ENCODE assay signal across 9 mouse cellular contexts in genomic region chr4:136461761-136462085, GRCm38 (mm10). TPM values are rescaled to one million over a fixed set of nuclear protein-coding genes. Genes with fewer than 3 reads are reported as not detected.
DNase-seq lines count a peak whose midpoint lies in the region; ATAC-seq and TF ChIP-seq lines count a peak whose summit lies in the region.
"Had no signal": no experiment of that assay in that cellular context is flagged by ENCODE, and none has a peak within 500 bp of the region (broad histone marks: within the 10 kb centered on the region; RNA-seq: fewer than 3 reads in every experiment).

No protein-coding gene starts in this region.

- H3K36me3 ChIP-seq in heart, embryonic 10.5 days: no peaks in the 10 kb centered on the region
- peaks cover 8% of the 10 kb centered on the region; the same call in 1 of the 2 replicates for H3K36me3 ChIP-seq in E14TG2a.4 (ENCODE audit: insufficient read depth, low read length)
- no peaks in the 10 kb centered on the region for H3K36me3 ChIP-seq in forebrain, embryonic 13.5 days (ENCODE audit: poor library complexity, severe bottlenecking)
- no peaks in the 10 kb centered on the region for H3K36me3 ChIP-seq in liver, embryonic 15.5 days (replicated peaks)

- H3K27me3 ChIP-seq in heart, embryonic 10.5 days (ENCODE audit: insufficient read depth, poor library complexity, severe bottlenecking): peaks cover 30% of the 10 kb centered on the region
- no peaks in the 10 kb centered on the region for H3K27me3 ChIP-seq in E14TG2a.4 (ENCODE audit: insufficient read depth, low read length)
- H3K27me3 ChIP-seq in forebrain, embryonic 13.5 days: peaks cover 41% of the 10 kb centered on the region
- peaks cover 68% of the 10 kb centered on the region for H3K27me3 ChIP-seq in liver, embryonic 15.5 days
- H3K27me3 ChIP-seq: CH12.LX had no signal

- ATAC-seq in forebrain, embryonic 13.5 days: 0 out of 2 replicates have a peak, but pooled peaks have one; percentile 8
- ATAC-seq in liver, embryonic 15.5 days (ENCODE audit: insufficient read depth): no peak

- H3K9me3 ChIP-seq in heart, embryonic 10.5 days: no peaks in the 10 kb centered on the region
- H3K9me3 ChIP-seq in E14TG2a.4 (ENCODE audit: low read length): no peaks in the 10 kb centered on the region
- H3K9me3 ChIP-seq in forebrain, embryonic 13.5 days (replicated peaks): no peaks in the 10 kb centered on the region
- no peaks in the 10 kb centered on the region for H3K9me3 ChIP-seq in liver, embryonic 15.5 days (replicated peaks)

- WGBS in heart, embryonic 10.5 days: 13% methylated on average over 6 of the region's 6 CpGs
- 8% methylated on average over 6 of the region's 6 CpGs for WGBS in forebrain, embryonic 13.5 days
- WGBS in liver, embryonic 15.5 days (ENCODE audit: insufficient replicate concordance): 25% methylated on average over 6 of the region's 6 CpGs

- TF ChIP-seq CTCF in E14TG2a.4 (conservative IDR thresholded peaks at IDR 0.05; ENCODE audit: low read length): no peak

- DNase-seq in heart, embryonic 10.5 days (ENCODE audit: low spot score): no peak
- DNase-seq in heart, adult 9 months (ENCODE audit: low spot score in 2 of 2): no peak
- DNase-seq in right cerebral cortex, postnatal 14 days: no peak
- no peak for DNase-seq in gastrocnemius, postnatal 10 days
- no peak for DNase-seq in ovary, postnatal 10 days (ENCODE audit: low spot score)

- peak overlapping the region; percentile 86 for H3K4me3 ChIP-seq in heart, embryonic 10.5 days
- peak overlapping the region; percentile 87 for H3K4me3 ChIP-seq in E14TG2a.4 (replicated peaks; ENCODE audit: low read length)
- H3K4me3 ChIP-seq in forebrain, embryonic 13.5 days: peak overlapping the region; percentile 65
- H3K4me3 ChIP-seq in liver, embryonic 15.5 days (replicated peaks): peak overlapping the region; percentile 56; the same call in 1 of the 2 replicates

- peaks cover 29% of the 10 kb centered on the region for H3K4me1 ChIP-seq in heart, embryonic 10.5 days
- peaks cover 83% of the 10 kb centered on the region for H3K4me1 ChIP-seq in E14TG2a.4 (replicated peaks; ENCODE audit: low read depth, low read length)
- peaks cover 28% of the 10 kb centered on the region for H3K4me1 ChIP-seq in forebrain, embryonic 13.5 days
- peaks cover 9% of the 10 kb centered on the region; the same call in 1 of the 2 replicates for H3K4me1 ChIP-seq in liver, embryonic 15.5 days (replicated peaks)

- peak overlapping the region; percentile 79 for H3K9ac ChIP-seq in forebrain, embryonic 13.5 days
- no peak overlapping the region for H3K9ac ChIP-seq in liver, embryonic 15.5 days

- H3K4me2 ChIP-seq in forebrain, embryonic 13.5 days: peak overlapping the region; percentile 99
- H3K4me2 ChIP-seq in liver, embryonic 15.5 days: peak overlapping the region; percentile 78

- peak overlapping the region; percentile 93 for H3K27ac ChIP-seq in heart, embryonic 10.5 days
- H3K27ac ChIP-seq in forebrain, embryonic 13.5 days: no peak overlapping the region
- H3K27ac ChIP-seq in liver, embryonic 15.5 days (replicated peaks): no peak overlapping the region

RNA-seq across cellular contexts. Expression of gene 6030445D17Rik, which starts 0.3 kb away (rescaled TPM):
- 0.18 TPM in 1 of 2 replicates, not detected in the other for polyA plus RNA-seq in heart, embryonic 10.5 days (2016; fragmentation: Nextera tagmentation; extraction: Ambion mirVana)
- polyA plus RNA-seq in forebrain, embryonic 13.5 days (2015; fragmentation: Nextera tagmentation; extraction: Ambion mirVana): 0.13 TPM in 1 of 2 replicates, not detected in the other
- 0.08 and 0.10 TPM in 2 replicates for polyA plus RNA-seq in liver, embryonic 15.5 days (2015; fragmentation: Nextera tagmentation; extraction: Ambion mirVana)
- under 1 TPM; 0.25 to 0.26 TPM for total RNA-seq in gastrocnemius, postnatal 10 days (2021)
- total RNA-seq: CH12.LX had no signal

RNA-seq across cellular contexts. Expression of gene Luzp1, which starts 7.8 kb away (rescaled TPM):
- 96.4 and 126 TPM in 2 replicates for polyA plus RNA-seq in heart, embryonic 10.5 days (2016; fragmentation: Nextera tagmentation; extraction: Ambion mirVana)
- polyA plus RNA-seq in forebrain, embryonic 13.5 days (2015; fragmentation: Nextera tagmentation; extraction: Ambion mirVana): 91.1 and 99.1 TPM in 2 replicates
- polyA plus RNA-seq in liver, embryonic 15.5 days (2015; fragmentation: Nextera tagmentation; extraction: Ambion mirVana): 10.9 and 12.8 TPM in 2 replicates
- 10 to 100 TPM; 17.8 to 22.8 TPM for total RNA-seq in gastrocnemius, postnatal 10 days (2021)

RNA-seq across cellular contexts. Expression of gene Htr1d, which starts 38.4 kb away (rescaled TPM):
- polyA plus RNA-seq in heart, embryonic 10.5 days (2016; fragmentation: Nextera tagmentation; extraction: Ambion mirVana): 0.05 and 0.19 TPM in 2 replicates
- 0.37 and 0.38 TPM in 2 replicates for polyA plus RNA-seq in forebrain, embryonic 13.5 days (2015; fragmentation: Nextera tagmentation; extraction: Ambion mirVana)
- polyA plus RNA-seq in liver, embryonic 15.5 days (2015; fragmentation: Nextera tagmentation; extraction: Ambion mirVana): not detected in 2 replicates
- under 1 TPM in 1 of 2 experiments, not detected in 1; 0.07 TPM for total RNA-seq in gastrocnemius, postnatal 10 days (2021)
- total RNA-seq: CH12.LX had no signal
